Mouse (Mus musculus) hindbrain, embryonic 11.5 days (tissue): Measurements from ENCODE around the gene Tnip3. TPM values are rescaled to one million over a fixed set of nuclear protein-coding genes. Genes with fewer than 3 reads are reported as not detected.

ENCODE experiments used
- ATAC-seq: fragments of 200-750 bp; cut with Nextera tagmentation; 2 replicates; pipeline ENCODE4 v1.8.0; 2017; ENCODE audit warnings: mild to moderate bottlenecking, moderate TSS enrichment, moderate library complexity; ENCODE audit not compliant: low FRiP score
- DNase-seq: peaks from one replicate; pipeline ENCODE4 v3.0.0-alpha.2; 2015; ENCODE audit warnings: low spot score
- H3K27ac ChIP-seq: fragments of 300-500 bp; sonication (generic); 2 replicates; pipeline ENCODE4 v1.5.1; 2014; ENCODE audit warnings: mild to moderate bottlenecking, low read depth, low read length
- H3K27me3 ChIP-seq: fragments of 300-500 bp; sonication (generic); 2 replicates; pipeline ENCODE4 v1.6.1; 2014; ENCODE audit warnings: mild to moderate bottlenecking, low read length, moderate library complexity, mixed read lengths; ENCODE audit not compliant: control insufficient read depth, insufficient read depth
- H3K36me3 ChIP-seq: fragments of 300-500 bp; sonication (generic); 2 replicates; pipeline ENCODE4 v1.6.1; 2014; ENCODE audit warnings: mild to moderate bottlenecking, low read length, moderate library complexity, mixed read lengths; ENCODE audit not compliant: control insufficient read depth, insufficient read depth
- H3K4me1 ChIP-seq: fragments of 300-500 bp; sonication (generic); replicated peaks from 2 replicates; pipeline ENCODE4 v1.6.1; 2014; ENCODE audit warnings: low read length, mixed read lengths; ENCODE audit not compliant: control insufficient read depth, insufficient read depth
- H3K4me2 ChIP-seq: fragments of 300-500 bp; sonication (generic); replicated peaks from 2 replicates; pipeline ENCODE4 v1.6.1; 2014; ENCODE audit warnings: mild to moderate bottlenecking, low read depth, low read length
- H3K4me3 ChIP-seq: fragments of 300-500 bp; sonication (generic); 2 replicates; pipeline ENCODE4 v1.5.1; 2014; ENCODE audit warnings: low read depth, low read length
- H3K9ac ChIP-seq: fragments of 300-500 bp; sonication (generic); 2 replicates; pipeline ENCODE4 v1.6.1; 2014; ENCODE audit warnings: low read depth, low read length
- H3K9me3 ChIP-seq: fragments of 300-500 bp; sonication (generic); 2 replicates; pipeline ENCODE4 v1.6.1; 2016; ENCODE audit warnings: low read length; ENCODE audit not compliant: control insufficient read depth
- WGBS: fragments of 180-500 bp; shearing (Covaris S2); extraction: QIAGEN DNeasy Blood & Tissue Kit; methylation state at CpG from one replicate; pipeline ENCODE4 v1.1.7; 2014; 5-methylcytosine and 5-hydroxymethylcytosine counted together
- polyA plus RNA-seq: library from polyadenylated mRNA; unstranded; fragments of >200 nt; fragmentation: Nextera tagmentation; extraction: Ambion mirVana; gene quantifications from 2 replicates; pipeline ENCODE4 v1.2.1, GENCODE M21; 2014

Tnip3 gene
- polyA plus RNA-seq, 1 experiment from 2014 or later, result not detected

DNA sequence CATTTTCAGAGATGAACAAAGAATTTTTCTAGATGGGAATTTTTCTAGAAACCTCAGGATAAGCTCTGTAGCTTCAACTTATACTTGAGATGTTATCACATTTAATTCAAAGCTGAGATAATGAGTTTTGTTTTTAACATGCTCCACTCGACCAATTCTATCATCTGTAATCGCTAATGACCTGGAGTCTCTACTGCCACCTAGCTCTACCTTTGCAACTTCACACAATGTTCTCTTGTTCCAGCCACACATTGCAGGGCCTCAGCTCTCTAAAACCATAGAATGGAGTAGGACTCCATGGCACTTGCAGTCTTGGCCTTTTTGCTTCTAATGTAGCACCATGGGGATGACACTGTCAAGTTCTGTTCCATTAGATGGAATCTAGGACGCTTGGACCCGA is 90.5 kb downstream of the Tnip3 start:
- H3K9ac ChIP-seq, result no peak overlapping the region
- no peaks in the 10 kb centered on the region for H3K27me3 ChIP-seq
- ATAC-seq (no peak), DNase-seq (no peak)
- H3K27ac ChIP-seq, result no peak overlapping the region
- 72% methylated on average over 4 of the region's 4 CpGs for WGBS
- H3K9me3 ChIP-seq, result no peaks in the 10 kb centered on the region
- no peaks in the 10 kb centered on the region for H3K36me3 ChIP-seq
- no peak overlapping the region for H3K4me3 ChIP-seq
- no peak overlapping the region for H3K4me2 ChIP-seq
- no peaks in the 10 kb centered on the region for H3K4me1 ChIP-seq

DNA sequence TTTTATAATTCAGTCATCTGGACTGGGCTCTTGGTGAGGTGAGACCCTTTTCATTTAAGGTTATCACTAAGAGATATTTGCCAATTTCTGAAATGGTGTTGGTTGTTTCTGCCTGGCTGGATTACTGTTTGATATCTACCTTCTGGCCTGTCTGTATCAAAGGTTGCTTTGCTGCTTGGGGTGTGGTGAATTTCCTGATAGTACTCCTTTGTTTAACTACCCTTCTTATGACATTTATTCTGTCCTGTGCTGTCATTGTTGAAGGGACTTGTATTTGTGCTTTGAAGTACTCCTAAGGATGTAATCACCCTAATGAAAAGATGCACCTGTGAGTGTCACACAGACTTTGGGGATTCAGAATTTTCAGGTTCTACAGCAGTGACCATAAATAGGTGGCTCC is 96.1 kb downstream of the Tnip3 start:
- no peak overlapping the region for H3K27ac ChIP-seq
- H3K4me2 ChIP-seq, result no peak overlapping the region
- H3K9me3 ChIP-seq, result no peaks in the 10 kb centered on the region
- DNase-seq, result no peak
- no peak overlapping the region for H3K4me3 ChIP-seq
- no peaks in the 10 kb centered on the region for H3K4me1 ChIP-seq
- ATAC-seq, result no peak
- H3K27me3 ChIP-seq, result no peaks in the 10 kb centered on the region
- no peaks in the 10 kb centered on the region for H3K36me3 ChIP-seq
- no peak overlapping the region for H3K9ac ChIP-seq

DNA sequence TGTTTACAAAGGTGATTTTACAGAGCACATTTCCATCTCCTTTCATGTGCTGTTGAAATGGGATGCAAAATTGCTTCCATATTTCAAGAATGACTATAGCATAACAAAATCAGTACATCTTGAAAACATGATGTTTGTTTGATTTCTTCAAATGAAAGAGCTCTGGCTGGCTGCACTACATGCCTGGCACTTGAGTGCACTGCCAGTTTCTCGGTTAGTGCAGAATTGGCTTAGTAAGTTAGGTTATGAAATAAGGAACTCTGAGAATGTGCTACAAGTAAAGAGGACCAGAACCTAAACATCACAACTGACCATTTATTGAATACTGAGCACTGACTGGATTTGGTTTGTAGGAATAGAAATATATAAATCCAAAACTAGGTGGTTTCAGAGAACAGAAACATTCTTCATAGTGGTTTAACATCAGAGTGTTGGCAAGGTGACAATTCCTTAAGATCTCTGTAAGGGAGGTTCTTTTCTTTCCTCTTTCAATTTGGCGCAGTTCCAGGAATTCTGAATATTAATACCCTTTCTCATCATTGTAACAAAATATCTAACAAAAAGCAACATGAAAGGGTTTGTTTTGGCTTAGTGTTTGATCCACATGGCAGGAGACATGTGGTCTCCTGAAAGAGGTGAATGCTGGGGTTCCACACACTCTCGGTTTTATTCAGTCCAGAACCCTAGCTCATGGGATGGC is 98.1 kb downstream of the Tnip3 start:
- ATAC-seq (no peak), DNase-seq (no peak)
- no peak overlapping the region for H3K9ac ChIP-seq
- H3K27ac ChIP-seq, result no peak overlapping the region
- WGBS, result 89% methylated on average over 3 of the region's 3 CpGs
- no peaks in the 10 kb centered on the region for H3K36me3 ChIP-seq
- no peak overlapping the region for H3K4me3 ChIP-seq
- no peaks in the 10 kb centered on the region for H3K27me3 ChIP-seq
- no peaks in the 10 kb centered on the region for H3K4me1 ChIP-seq
- no peak overlapping the region for H3K4me2 ChIP-seq
- H3K9me3 ChIP-seq, result no peaks in the 10 kb centered on the region

DNA sequence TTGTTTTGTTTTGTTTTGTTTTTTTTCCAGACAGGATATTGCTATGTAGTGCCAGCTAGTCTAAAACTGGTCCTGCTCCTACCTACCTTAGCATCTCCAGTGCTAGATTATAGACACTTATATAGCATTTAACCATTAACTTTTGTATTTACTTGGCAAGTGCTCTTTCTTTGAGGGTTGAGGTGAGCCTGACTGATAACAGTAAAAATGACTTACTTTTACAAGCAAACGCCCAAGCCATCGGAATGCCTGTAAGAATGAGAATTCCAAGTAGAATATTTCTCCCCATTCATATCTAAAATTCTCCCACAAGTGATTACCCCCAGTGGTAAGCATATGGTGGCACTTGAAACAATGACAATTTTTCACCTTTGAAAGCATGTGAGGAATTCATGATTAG is 105.5 kb downstream of the Tnip3 start:
- ATAC-seq (no peak), DNase-seq (no peak)
- Histone ChIP-seq H3K4me3 (no peak overlapping the region), H3K27me3 (no peaks in the 10 kb centered on the region), H3K4me1 (no peaks in the 10 kb centered on the region), H3K4me2 (no peak overlapping the region), H3K36me3 (no peaks in the 10 kb centered on the region), H3K27ac (no peak overlapping the region), H3K9ac (no peak overlapping the region), H3K9me3 (no peaks in the 10 kb centered on the region)
- whole genome bisulfite sequencing, result 94% methylated on average over 2 of the region's 2 CpGs

DNA sequence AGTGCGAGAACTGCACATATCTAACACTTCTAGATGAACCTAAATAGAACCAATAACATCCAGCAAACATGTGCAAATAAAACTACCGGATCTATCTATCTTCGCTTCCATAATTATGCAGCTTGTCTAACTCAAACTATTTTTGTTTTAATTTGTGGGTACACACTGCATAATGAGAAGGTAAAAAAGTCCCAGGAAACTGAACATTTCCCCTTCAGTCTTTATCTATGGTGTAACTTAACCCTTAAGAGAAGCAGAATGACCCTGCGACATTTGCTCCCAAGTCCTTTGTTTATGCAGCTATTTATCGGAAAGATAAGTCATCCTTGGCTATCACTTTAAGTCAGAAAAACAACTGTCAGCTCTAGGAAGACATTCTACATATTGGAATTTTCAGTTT is 107.1 kb downstream of the Tnip3 start:
- Histone ChIP-seq H3K36me3 (no peaks in the 10 kb centered on the region), H3K4me2 (no peak overlapping the region), H3K4me1 (no peaks in the 10 kb centered on the region), H3K27me3 (no peaks in the 10 kb centered on the region), H3K4me3 (no peak overlapping the region), H3K9me3 (no peaks in the 10 kb centered on the region), H3K9ac (no peak overlapping the region), H3K27ac (no peak overlapping the region)
- DNase-seq (no peak), ATAC-seq (no peak)
- WGBS, result 84% methylated on average over 5 of the region's 5 CpGs

DNA sequence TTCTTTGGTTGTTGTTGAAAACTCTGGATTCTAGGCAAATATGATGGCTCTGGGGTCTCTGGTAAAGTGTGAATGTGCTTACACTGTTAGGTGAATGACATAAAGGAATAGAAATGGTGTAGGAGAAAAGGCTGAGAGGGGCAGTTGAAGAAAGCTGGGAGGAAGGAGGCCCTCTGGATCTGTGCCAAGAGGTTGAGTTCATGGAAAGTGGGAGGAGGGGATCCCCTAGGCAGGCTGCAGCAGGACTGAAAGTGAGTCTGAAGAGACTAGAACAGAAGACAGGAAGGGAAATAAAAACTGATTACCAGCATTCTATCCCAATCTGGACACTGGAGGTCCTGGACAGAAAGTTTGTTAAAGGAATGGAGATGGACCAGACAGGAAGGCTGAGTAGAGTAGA is 117.3 kb downstream of the Tnip3 start:
- ATAC-seq, result no peak
- H3K36me3 ChIP-seq, result no peaks in the 10 kb centered on the region
- H3K4me3 ChIP-seq, result no peak overlapping the region
- H3K27me3 ChIP-seq, result no peaks in the 10 kb centered on the region
- H3K9ac ChIP-seq, result no peak overlapping the region
- H3K27ac ChIP-seq, result no peak overlapping the region
- no peaks in the 10 kb centered on the region for H3K4me1 ChIP-seq
- DNase-seq, result no peak
- no peaks in the 10 kb centered on the region for H3K9me3 ChIP-seq
- H3K4me2 ChIP-seq, result no peak overlapping the region

DNA sequence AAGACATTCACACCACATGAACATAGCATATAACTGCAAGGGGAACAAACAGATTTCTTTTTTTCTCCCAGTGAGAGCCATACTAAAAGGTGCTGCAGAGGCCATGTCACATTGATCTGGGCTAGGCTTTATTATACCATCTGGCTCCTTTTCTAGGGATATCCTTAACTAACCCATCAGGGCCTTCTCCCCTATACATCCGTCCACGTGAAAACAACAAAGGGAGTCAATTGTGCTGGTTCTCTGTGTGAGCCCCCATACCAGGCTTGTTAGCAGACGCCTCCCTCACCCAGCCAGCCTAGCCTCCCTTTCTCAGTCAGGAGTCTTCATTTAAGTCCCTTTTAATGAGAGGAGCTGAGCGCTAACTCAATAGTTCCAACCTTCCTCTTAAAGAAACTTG is 119.0 kb downstream of the Tnip3 start:
- no peak for ATAC-seq
- WGBS, result 40% methylated on average over 4 of the region's 4 CpGs
- Histone ChIP-seq H3K4me2 (no peak overlapping the region), H3K9ac (no peak overlapping the region), H3K9me3 (no peaks in the 10 kb centered on the region), H3K4me3 (no peak overlapping the region), H3K27ac (no peak overlapping the region), H3K27me3 (no peaks in the 10 kb centered on the region), H3K36me3 (no peaks in the 10 kb centered on the region), H3K4me1 (no peaks in the 10 kb centered on the region)
- DNase-seq, result no peak

DNA sequence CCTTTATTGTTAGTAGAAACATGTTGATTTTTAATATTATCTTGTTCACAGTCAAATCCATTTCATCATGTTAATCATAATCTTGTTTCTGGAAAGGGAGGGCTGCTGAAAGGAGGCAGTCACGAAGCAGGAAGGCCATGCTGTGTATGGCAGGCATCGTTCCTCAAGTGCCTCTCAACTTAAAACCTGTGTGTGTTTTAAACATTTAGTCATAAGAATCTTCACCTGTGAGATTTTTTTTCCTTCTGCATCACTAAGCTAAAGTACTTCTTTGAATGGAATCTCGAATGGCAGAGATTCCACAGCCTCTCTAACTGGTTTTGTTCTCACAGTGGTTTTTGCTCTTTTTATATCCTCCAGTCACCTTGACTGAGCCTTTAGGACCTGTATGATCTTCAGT is 121.3 kb downstream of the Tnip3 start:
- Histone ChIP-seq H3K4me2 (no peak overlapping the region), H3K27me3 (no peaks in the 10 kb centered on the region), H3K4me3 (no peak overlapping the region), H3K36me3 (no peaks in the 10 kb centered on the region), H3K4me1 (no peaks in the 10 kb centered on the region), H3K27ac (no peak overlapping the region), H3K9ac (no peak overlapping the region), H3K9me3 (no peaks in the 10 kb centered on the region)
- no peak for ATAC-seq
- whole genome bisulfite sequencing, result 81% methylated on average over 3 of the region's 3 CpGs
- DNase-seq, result no peak

DNA sequence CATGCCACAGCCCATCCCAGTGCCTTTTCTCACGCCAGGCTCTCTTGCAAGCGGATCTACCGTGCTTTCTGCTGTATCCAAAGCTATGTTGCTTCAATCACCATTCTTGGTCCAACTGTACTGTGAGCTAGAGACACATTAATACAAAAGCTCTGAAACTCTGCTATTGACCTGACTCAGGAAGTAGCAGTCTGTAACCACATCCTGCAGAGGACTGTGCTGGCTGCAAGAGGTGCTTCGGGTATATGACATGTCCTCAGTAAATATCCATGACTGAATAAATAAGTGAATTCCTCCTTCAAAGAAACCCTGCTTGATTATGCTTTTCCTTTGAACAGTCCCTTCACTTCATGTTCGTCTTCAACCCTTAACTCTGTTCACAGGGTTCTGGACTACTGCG is 122.6 kb downstream of the Tnip3 start:
- DNase-seq, result no peak
- H3K36me3 ChIP-seq, result no peaks in the 10 kb centered on the region

More for the DNA sequence above, 122.6 kb downstream of the Tnip3 start:
- Histone ChIP-seq H3K9me3 (no peaks in the 10 kb centered on the region), H3K27ac (no peak overlapping the region), H3K9ac (no peak overlapping the region), H3K4me3 (no peak overlapping the region), H3K27me3 (no peaks in the 10 kb centered on the region), H3K4me1 (no peaks in the 10 kb centered on the region), H3K4me2 (no peak overlapping the region)
- ATAC-seq, result no peak
- 90% methylated on average over 6 of the region's 6 CpGs for WGBS
